Mouse (Mus musculus): ENCODE measurements at regions not wholly inside any gene's neighbourhood (a gene's known extent, or its start where the extent isn't known, plus 50 kb on each side); places are given as distances from the start of the nearest gene placed in this dataset.

- TF ChIP-seq ZC3H11A (IDR thresholded peaks at IDR 0.05; ENCODE audit: borderline replicate concordance, low read depth, low read length) (no peak), MAFK (IDR thresholded peaks at IDR 0.05; ENCODE audit: insufficient read depth, low read depth, low read length) (no peak), CHD2 (IDR thresholded peaks at IDR 0.05; ENCODE audit: low read depth, low read length) (no peak), ZNF384 (IDR thresholded peaks at IDR 0.05; ENCODE audit: low read depth, low read length) (no peak), HCFC1 (IDR thresholded peaks at IDR 0.05; ENCODE audit: borderline replicate concordance, insufficient read depth, low read length) (no peak)
- H3K36me3 ChIP-seq (ENCODE audit: control insufficient read depth, insufficient read depth, low read length, poor library complexity, severe bottlenecking) = no peaks in the 10 kb centered on the region
- no peak for DNase-seq (ENCODE audit: low read depth, low spot score)
- in situ Hi-C loops (cut with MboI; ENCODE audit: low sequenced_read_pairs in 2 of 2, unreplicated experiment in 2 of 2) = no loop called here
- H3K27ac ChIP-seq (ENCODE audit: insufficient read depth, low read depth, low read length, poor library complexity, severe bottlenecking) = no peak overlapping the region
- H3K9ac ChIP-seq (ENCODE audit: insufficient read depth, low read depth, low read length, poor library complexity, severe bottlenecking) = no peak overlapping the region
- H3K4me1 ChIP-seq (ENCODE audit: control insufficient read depth in 2 of 2, insufficient read depth in 2 of 2, low read length in 2 of 2, poor library complexity in 1 of 2) = no peaks in the 10 kb centered on the region
- no peaks in the 10 kb centered on the region for H3K9me3 ChIP-seq (ENCODE audit: control insufficient read depth, insufficient read depth, low read depth, low read length)
- H3K4me3 ChIP-seq (ENCODE audit: insufficient read depth in 1 of 2, low read depth in 1 of 2, low read length in 2 of 2, poor library complexity in 1 of 2, severe bottlenecking in 1 of 2) = no peak overlapping the region
Observed at GRCm38 (mm10) chr2:78011051-78011800, 65.1 kb upstream of the Cwc22 start.

- Histone ChIP-seq H3K9me3 (ENCODE audit: control insufficient read depth, insufficient read depth, low read depth, low read length) (no peaks in the 10 kb centered on the region), H3K4me3 (ENCODE audit: insufficient read depth in 1 of 2, low read depth in 1 of 2, low read length in 2 of 2, poor library complexity in 1 of 2, severe bottlenecking in 1 of 2) (no peak overlapping the region), H3K36me3 (ENCODE audit: control insufficient read depth, insufficient read depth, low read length, poor library complexity, severe bottlenecking) (no peaks in the 10 kb centered on the region), H3K9ac (ENCODE audit: insufficient read depth, low read depth, low read length, poor library complexity, severe bottlenecking) (no peak overlapping the region), H3K27ac (ENCODE audit: insufficient read depth, low read depth, low read length, poor library complexity, severe bottlenecking) (no peak overlapping the region), H3K4me1 (ENCODE audit: control insufficient read depth in 2 of 2, insufficient read depth in 2 of 2, low read length in 2 of 2, poor library complexity in 1 of 2) (no peaks in the 10 kb centered on the region)
- DNase-seq (ENCODE audit: low read depth, low spot score) = no peak
- in situ Hi-C loops (cut with MboI; ENCODE audit: low sequenced_read_pairs in 2 of 2, unreplicated experiment in 2 of 2) = no loop called here
- TF ChIP-seq CHD2 (IDR thresholded peaks at IDR 0.05; ENCODE audit: low read depth, low read length) = no peak
- no peak for TF ChIP-seq HCFC1 (IDR thresholded peaks at IDR 0.05; ENCODE audit: borderline replicate concordance, insufficient read depth, low read length)
- TF ChIP-seq ZNF384 (IDR thresholded peaks at IDR 0.05; ENCODE audit: low read depth, low read length) = no peak
- no peak for TF ChIP-seq MAFK (IDR thresholded peaks at IDR 0.05; ENCODE audit: insufficient read depth, low read depth, low read length)
- TF ChIP-seq ZC3H11A (IDR thresholded peaks at IDR 0.05; ENCODE audit: borderline replicate concordance, low read depth, low read length) = no peak
Observed at GRCm38 (mm10) chr2:78010066-78010690, 64.0 kb upstream of the Cwc22 start.

- in situ Hi-C loops (cut with MboI; ENCODE audit: low sequenced_read_pairs in 2 of 2, unreplicated experiment in 2 of 2) = no loop called here
- no peak for DNase-seq (ENCODE audit: low read depth, low spot score)
Observed at GRCm38 (mm10) chr2:78008094-78008493, 61.9 kb upstream of the Cwc22 start.

GRCm38 (mm10) chr2:78005402-78006021 lies 59.3 kb upstream of the Cwc22 start:
- Histone ChIP-seq H3K4me1 (ENCODE audit: control insufficient read depth in 2 of 2, insufficient read depth in 2 of 2, low read length in 2 of 2, poor library complexity in 1 of 2) (no peaks in the 10 kb centered on the region), H3K27ac (ENCODE audit: insufficient read depth, low read depth, low read length, poor library complexity, severe bottlenecking) (no peak overlapping the region), H3K4me3 (ENCODE audit: insufficient read depth in 1 of 2, low read depth in 1 of 2, low read length in 2 of 2, poor library complexity in 1 of 2, severe bottlenecking in 1 of 2) (no peak overlapping the region), H3K9ac (ENCODE audit: insufficient read depth, low read depth, low read length, poor library complexity, severe bottlenecking) (no peak overlapping the region), H3K36me3 (ENCODE audit: control insufficient read depth, insufficient read depth, low read length, poor library complexity, severe bottlenecking) (no peaks in the 10 kb centered on the region), H3K9me3 (ENCODE audit: control insufficient read depth, insufficient read depth, low read depth, low read length) (no peaks in the 10 kb centered on the region)
- in situ Hi-C loops (cut with MboI; ENCODE audit: low sequenced_read_pairs in 2 of 2, unreplicated experiment in 2 of 2) = no loop called here
- no peak for DNase-seq (ENCODE audit: low read depth, low spot score)
- TF ChIP-seq HCFC1 (IDR thresholded peaks at IDR 0.05; ENCODE audit: borderline replicate concordance, insufficient read depth, low read length) (no peak), MAFK (IDR thresholded peaks at IDR 0.05; ENCODE audit: insufficient read depth, low read depth, low read length) (no peak), ZNF384 (IDR thresholded peaks at IDR 0.05; ENCODE audit: low read depth, low read length) (no peak), CHD2 (IDR thresholded peaks at IDR 0.05; ENCODE audit: low read depth, low read length) (no peak), ZC3H11A (IDR thresholded peaks at IDR 0.05; ENCODE audit: borderline replicate concordance, low read depth, low read length) (no peak)

More at GRCm38 (mm10) chr2:78008094-78008493, 61.9 kb upstream of the Cwc22 start:
- no peak for TF ChIP-seq MAFK (IDR thresholded peaks at IDR 0.05; ENCODE audit: insufficient read depth, low read depth, low read length)
- no peak for TF ChIP-seq HCFC1 (IDR thresholded peaks at IDR 0.05; ENCODE audit: borderline replicate concordance, insufficient read depth, low read length)
- no peak for TF ChIP-seq ZNF384 (IDR thresholded peaks at IDR 0.05; ENCODE audit: low read depth, low read length)
- no peak for TF ChIP-seq CHD2 (IDR thresholded peaks at IDR 0.05; ENCODE audit: low read depth, low read length)
- no peak for TF ChIP-seq ZC3H11A (IDR thresholded peaks at IDR 0.05; ENCODE audit: borderline replicate concordance, low read depth, low read length)
- no peak overlapping the region for H3K4me3 ChIP-seq (ENCODE audit: insufficient read depth in 1 of 2, low read depth in 1 of 2, low read length in 2 of 2, poor library complexity in 1 of 2, severe bottlenecking in 1 of 2)
- no peak overlapping the region for H3K27ac ChIP-seq (ENCODE audit: insufficient read depth, low read depth, low read length, poor library complexity, severe bottlenecking)
- no peaks in the 10 kb centered on the region for H3K36me3 ChIP-seq (ENCODE audit: control insufficient read depth, insufficient read depth, low read length, poor library complexity, severe bottlenecking)
- H3K4me1 ChIP-seq (ENCODE audit: control insufficient read depth in 2 of 2, insufficient read depth in 2 of 2, low read length in 2 of 2, poor library complexity in 1 of 2) = no peaks in the 10 kb centered on the region
- H3K9me3 ChIP-seq (ENCODE audit: control insufficient read depth, insufficient read depth, low read depth, low read length) = no peaks in the 10 kb centered on the region
- no peak overlapping the region for H3K9ac ChIP-seq (ENCODE audit: insufficient read depth, low read depth, low read length, poor library complexity, severe bottlenecking)
